Mouse (Mus musculus) right cerebral cortex, postnatal 25 days (tissue): ENCODE results near the gene Stx3.

Experiments
- DNase-seq: peaks from one replicate; pipeline ENCODE4 v3.0.0; 2022

The Stx3 gene

DNA sequence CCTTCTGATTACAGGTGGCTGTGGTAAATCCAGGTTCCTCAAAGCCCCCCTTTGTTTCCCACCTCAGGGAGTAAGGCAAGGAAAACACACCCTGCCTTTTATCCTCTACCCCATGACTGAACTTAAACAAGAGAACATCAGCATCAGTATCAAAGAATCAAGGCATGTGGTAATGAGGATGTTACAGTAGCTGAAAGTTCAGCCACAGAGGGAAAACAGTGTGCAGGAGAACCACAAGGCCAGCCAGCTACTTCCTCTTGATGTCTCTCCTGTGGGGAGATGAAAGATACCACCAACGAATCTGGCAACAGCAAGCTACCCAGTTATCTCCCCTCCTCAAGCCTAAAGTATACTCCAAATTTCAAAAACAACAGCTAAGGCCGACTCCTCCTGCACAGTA is 12.0 kb downstream of the Stx3 start:
- DNase-seq: no peak

- no peak for DNase-seq
These were observed 14.8 kb downstream of the Stx3 start for GRCm38 (mm10) chr19:11804423-11804822.

- no peak for DNase-seq
These were observed 18.5 kb downstream of the Stx3 start for GRCm38 (mm10) chr19:11800531-11801315.

GRCm38 (mm10) chr19:11794447-11794846 is 24.8 kb downstream of the Stx3 start:
- no peak for DNase-seq

DNA sequence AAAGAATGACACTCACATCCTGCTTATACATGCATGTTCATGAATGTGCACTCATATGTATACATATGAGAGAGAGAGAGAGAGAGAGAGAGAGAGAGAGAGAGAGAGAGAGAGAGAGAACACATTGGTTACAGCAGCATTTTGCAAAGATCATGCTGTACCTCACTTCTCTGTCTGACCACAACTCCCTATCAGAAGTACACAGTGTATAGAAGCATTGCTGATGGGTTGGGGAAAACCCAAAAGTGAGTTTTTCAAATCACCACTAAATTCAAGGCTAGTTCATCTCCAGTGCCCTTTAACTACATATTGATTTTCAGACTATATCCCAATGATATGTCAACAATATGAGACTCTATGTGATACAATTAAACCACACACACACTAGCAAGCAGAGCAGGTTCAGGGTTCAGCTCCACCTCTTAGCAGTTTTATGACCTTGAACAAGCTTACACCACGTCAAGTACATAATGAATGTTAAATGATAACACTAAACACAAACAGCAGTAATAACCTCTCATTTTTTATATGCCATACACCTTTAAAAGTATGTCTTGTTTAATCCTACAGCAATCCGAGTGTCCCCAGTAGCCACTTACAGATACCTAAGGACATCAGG is 25.4 kb downstream of the Stx3 start:
- DNase-seq: no peak

GRCm38 (mm10) chr19:11791825-11792224 is 27.4 kb downstream of the Stx3 start:
- DNase-seq: no peak

DNA sequence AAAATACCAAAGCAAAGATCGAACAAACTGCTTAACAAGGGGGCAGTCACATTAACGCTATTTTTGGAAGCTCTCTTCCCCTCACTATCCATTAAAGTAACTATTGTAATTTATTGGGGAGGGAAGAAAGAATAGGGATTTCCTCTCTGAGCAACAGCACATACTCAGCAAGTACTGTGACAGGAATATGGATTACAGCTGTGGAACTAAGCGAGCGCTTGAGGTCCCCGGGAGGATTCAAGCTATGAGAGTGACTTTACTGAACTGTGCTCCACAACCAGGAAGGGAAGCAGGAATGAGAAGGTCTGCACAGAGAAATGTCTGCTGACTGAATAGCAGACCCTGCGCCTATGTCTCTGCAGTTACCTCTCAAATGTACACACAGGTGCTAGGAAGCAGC is 30.3 kb downstream of the Stx3 start:
- DNase-seq: no peak

GRCm38 (mm10) chr19:11787826-11788225 is 31.4 kb downstream of the Stx3 start:
- DNase-seq: no peak

- no peak for DNase-seq
These were observed 33.6 kb downstream of the Stx3 start for GRCm38 (mm10) chr19:11785409-11786154.

- peak; percentile 47 for DNase-seq
These were observed 41.9 kb downstream of the Stx3 start for GRCm38 (mm10) chr19:11777191-11777865.

- peak; percentile 81 for DNase-seq
These were observed 48.9 kb downstream of the Stx3 start, which contains the start of gene Mrpl16 for GRCm38 (mm10) chr19:11770205-11770892. Gene Mrpl16 (plus strand): TSS chr19:11770391.

DNA sequence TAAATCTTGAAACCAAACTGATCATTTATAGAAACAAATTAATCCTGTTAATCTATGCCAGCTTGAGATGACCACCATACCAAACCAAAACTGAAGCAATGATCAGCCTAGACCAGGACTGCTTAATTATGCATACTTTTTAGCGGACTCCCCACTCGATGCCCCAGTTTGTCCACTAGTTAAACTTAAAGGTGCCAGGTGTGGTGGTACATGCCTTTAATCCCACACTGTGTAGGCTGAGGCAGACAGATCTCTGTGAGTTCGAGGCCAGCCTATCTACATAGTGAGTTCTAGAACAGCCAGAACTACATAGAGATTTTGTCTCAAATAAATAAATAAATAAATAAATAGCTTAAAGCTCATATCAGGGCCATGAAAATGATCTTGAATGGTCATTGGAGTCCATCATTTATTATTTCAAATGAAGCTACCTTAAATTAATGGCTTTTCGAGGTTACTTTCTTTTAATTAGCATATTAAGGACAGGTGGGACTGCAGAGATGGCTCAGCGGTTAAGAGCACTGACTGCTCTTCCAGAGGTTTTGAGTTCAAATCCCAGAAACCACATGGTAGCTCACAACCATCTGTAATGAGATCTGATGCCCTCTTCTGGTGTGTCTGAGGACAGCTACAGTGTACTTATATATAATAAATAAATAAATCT is 49.8 kb downstream of the Stx3 start:
- DNase-seq: no peak

DNA sequence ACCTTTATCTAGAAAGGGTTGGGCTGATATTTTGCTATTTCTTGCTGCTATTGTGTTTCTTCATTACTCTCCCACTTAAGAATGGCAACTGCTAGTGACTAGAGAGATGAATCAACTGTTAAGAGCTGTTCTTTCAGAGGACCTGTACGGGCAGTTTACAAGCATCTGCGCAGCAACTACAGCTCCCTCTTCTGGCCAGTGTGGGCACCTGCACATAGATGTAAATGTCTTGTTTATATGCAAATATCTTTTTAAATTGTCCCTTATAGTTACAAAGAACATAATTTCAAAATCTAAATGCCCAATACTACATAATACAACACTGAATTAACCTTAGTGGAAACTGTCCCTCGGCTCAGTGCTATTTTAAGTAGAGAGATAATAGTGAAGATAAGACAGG is 51.0 kb downstream of the Stx3 start:
- no peak for DNase-seq

DNA sequence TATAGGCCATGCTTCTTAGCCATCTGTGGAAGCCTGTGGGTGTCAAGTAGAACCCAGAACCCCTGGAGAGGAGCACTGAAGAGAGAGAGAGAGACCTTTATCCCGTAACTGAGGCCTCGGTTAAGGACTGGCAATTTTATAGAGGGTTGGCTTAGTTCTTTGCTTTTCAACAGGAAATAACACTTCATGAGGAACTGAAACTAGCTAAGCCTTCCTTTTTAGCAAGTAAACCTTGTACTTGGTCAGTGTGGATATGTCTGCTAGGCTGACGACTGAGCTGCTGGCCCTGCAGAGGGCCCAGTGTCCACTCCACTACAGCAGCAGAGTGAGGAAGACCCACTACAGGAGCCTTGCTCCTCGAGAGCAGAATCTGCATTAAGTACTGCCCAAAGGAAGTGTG is 52.8 kb downstream of the Stx3 start:
- DNase-seq: no peak

- no peak for DNase-seq
These were observed 54.1 kb downstream of the Stx3 start for GRCm38 (mm10) chr19:11765059-11765458.

GRCm38 (mm10) chr19:11747298-11747697 is 71.9 kb downstream of the Stx3 start, which contains the start of gene Gif:
Gene Gif (plus strand): TSS chr19:11747554.
- no peak for DNase-seq

- DNase-seq: no peak
These were observed 73.5 kb downstream of the Stx3 start for GRCm38 (mm10) chr19:11745680-11746079.

DNA sequence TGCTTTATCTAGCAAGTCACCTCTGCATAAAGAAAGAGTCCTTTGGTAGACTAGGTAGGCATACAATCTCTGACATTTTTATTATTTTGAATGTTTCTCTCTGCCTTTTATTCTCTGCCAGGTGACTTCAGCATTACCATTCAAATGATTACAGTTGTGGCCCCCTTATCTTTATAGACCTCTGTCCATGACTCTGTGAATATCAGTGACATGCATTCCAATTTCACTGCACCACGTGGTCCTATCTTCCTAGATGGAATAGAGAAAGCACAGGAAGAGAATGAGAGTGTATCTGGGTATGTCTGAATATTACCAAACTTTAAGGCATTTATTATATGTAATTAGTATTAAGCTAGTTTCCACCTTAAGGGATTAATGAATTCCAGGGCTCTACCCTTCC is 82.7 kb downstream of the Stx3 start:
- DNase-seq: no peak

DNA sequence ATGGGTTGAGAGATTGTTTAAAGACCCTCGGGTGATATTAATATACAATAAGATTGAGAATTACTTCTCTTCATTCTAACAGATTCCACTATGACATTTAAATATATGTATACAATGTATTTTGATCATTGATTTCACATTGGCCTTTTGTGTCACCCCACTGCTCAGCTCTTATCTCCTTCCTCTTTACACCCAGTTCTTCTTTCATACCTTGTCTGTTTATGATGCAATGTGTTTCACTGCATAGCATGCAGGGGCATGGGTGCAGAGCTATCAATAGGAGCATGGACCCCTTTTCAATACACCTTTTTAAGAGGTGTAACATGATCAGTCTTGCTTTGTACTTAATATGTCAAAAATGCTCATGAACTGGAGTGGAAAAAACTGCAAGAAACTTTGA is 88.9 kb downstream of the Stx3 start:
- DNase-seq: no peak

DNA sequence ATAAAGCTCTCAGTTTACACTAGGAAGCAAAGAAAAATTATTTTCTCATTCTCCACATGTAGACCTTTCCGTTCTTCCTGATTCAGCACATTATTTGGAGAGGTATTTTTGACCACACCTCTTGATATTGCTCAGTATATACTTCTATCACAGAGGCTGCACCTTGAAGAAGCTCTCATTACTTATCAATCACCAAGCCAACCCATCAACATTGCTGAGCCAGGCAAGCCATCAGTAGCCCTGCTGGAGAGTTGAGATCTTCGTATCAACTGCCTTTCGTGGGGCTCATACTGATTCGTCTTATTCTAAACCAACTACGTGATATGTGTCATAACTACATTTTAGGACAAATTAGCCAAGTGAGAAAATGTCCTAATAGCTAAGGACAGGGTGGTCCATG is 91.9 kb downstream of the Stx3 start:
- no peak for DNase-seq

- DNase-seq: no peak
These were observed 93.3 kb downstream of the Stx3 start for GRCm38 (mm10) chr19:11725915-11726314.
